Mouse (Mus musculus) neural tube, embryonic 10.5 days (tissue): ENCODE measurements around the gene Dnajb2.

ENCODE experiments used
- DNase-seq: peaks from one replicate; pipeline ENCODE4 v3.0.0-alpha.2; 2017; ENCODE audit warnings: low spot score; ENCODE audit errors: extremely low spot score

The Dnajb2 gene

DNA sequence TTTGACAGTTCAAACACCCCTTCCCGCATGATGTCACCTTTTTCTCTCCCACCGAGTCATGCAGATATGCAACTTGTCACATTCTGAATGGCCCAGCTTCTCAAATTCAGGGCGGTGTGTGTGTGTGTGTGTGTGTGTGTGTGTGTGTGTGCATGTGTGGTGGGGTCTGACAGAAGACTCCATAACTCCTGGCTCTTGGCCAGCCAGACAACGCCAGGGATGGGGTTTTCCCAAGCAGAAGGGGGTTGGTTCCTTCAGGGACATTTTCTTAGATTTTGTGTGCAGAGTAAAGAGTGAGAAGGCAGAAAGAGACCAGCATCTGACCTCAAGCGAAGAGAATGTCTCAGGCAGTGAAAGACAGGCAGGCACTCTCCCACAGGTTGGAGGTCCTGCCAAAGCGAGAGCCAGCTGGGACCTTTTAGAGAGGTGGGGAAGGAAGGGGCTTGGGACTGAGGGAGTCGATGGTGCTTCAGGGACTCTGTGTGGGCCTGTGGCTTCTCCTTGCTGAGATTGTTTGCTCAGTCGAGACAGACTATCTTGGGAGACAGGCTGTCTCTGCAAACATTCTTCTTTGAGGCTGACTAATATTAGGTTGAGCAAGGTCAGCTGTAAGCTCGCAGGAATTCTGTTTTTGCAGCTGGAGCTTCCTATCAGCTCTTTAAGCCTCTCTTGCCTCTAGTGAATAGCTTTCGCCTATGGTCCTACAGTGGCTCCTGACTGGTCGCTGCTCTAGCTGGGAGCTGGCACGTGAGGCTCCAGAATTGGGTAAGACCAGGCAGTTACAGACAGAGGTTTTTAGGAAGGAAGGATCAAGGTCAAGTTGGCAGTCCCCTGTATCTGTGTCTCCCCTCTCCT is 56.5 kb downstream of the Dnajb2 start:
- no peak for DNase-seq

DNA sequence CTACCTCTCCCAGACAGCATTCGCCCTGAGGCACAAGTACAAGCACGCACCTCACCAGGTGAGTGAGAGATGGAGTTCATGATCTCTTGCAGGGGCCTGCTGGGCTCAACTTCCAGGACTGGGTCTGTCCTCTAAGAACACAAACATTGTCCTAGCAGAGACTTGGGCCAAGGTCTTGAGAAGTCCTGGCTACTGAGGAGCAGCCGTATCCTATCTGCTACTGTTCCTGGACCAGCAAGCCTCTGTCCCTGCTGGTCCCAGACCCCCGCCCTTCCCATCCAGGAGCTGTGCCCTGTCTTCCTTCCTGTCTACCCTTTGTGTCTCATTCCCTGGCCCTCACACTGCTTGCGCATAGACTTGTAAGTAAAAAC is 57.1 kb downstream of the Dnajb2 start:
- DNase-seq = no peak

DNA sequence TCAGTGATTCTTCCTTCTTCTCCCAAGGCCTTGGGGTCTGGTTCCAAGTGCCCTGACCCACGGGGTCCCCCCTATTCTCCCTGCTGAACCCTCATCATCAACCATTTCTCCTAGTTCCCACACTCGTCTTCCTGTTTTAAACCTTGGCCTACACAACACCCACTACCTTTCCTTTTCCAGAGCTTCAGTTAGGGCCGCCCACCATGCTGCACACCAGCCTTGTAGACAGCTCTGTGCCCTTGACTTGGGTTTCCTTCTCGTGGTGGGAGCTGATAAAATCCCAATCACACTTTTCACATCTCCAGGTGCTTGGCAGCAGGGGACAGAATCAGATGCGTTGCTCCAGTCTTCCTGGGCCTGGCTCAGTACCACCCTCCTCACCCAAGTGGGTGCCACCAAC is 58.1 kb downstream of the Dnajb2 start:
- no peak for DNase-seq
